Mouse (Mus musculus): ENCODE results near the gene Slc38a9. TPM values are rescaled to one million over a fixed set of nuclear protein-coding genes. Genes with fewer than 3 reads are reported as not detected.

Gene Slc38a9
- polyA plus RNA-seq, 1 experiment, result 3.7 TPM

DNA sequence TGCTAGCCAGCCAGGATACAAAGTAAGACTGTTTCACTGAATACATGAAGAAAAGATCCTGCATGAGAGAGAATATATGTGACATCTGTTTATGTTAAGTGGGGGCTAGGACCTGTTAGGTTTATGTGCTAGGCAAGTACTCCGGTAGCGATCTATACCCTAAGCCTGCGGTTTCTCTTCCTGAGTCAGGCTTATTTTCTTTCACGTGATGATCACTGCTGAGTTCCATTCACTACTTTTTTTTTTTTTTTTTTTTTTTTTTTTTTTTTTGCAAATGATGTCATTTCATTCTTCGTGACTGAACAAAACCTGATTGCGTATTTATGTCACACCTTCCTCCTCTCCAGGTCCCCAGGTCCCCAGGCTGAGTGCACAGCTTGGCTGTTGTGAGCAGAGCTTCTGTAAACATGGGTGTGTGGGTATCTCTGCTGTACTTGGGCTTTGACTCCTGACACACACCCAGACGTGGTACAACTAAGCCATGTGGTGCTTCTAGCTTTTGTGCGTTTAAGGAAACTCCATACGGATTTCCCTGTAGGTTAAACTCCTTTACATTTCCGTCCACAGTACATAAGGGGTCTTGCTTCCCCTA lies 126.5 kb downstream of the Slc38a9 start:
- Histone ChIP-seq H3K79me2 (ENCODE audit: control insufficient read depth, insufficient read depth) (no peaks in the 10 kb centered on the region), H3K4me3 (no peak overlapping the region), H3K4me2 (ENCODE audit: low read depth) (no peak overlapping the region), H3ac (ENCODE audit: control insufficient read depth, insufficient read length) (no peak overlapping the region), H3K36me3 (ENCODE audit: control insufficient read depth, insufficient read depth) (no peaks in the 10 kb centered on the region), H3K27me3 (ENCODE audit: control insufficient read depth, insufficient read depth, insufficient read length) (no peaks in the 10 kb centered on the region)
- TF ChIP-seq POLR2AphosphoS2 (IDR thresholded peaks at IDR 0.05; ENCODE audit: insufficient read length, low read depth), result no peak
- no peak for TF ChIP-seq USF1 (IDR thresholded peaks at IDR 0.05; ENCODE audit: low read depth)
- TF ChIP-seq MYOD1 (IDR thresholded peaks at IDR 0.05; ENCODE audit: control insufficient read depth in 1 of 3, insufficient read length in 2 of 3, low read depth in 2 of 3), result no peak
- TF ChIP-seq MAX (IDR thresholded peaks at IDR 0.05; ENCODE audit: low read depth), result no peak
- no peak for TF ChIP-seq REST (IDR thresholded peaks at IDR 0.05; ENCODE audit: insufficient read depth, insufficient read length)
- TF ChIP-seq E2F4 (IDR thresholded peaks at IDR 0.05; ENCODE audit: insufficient read depth), result no peak
- TF ChIP-seq TCF3 (IDR thresholded peaks at IDR 0.05; ENCODE audit: insufficient read length, low read depth), result no peak
- TF ChIP-seq POLR2A (IDR thresholded peaks at IDR 0.05; ENCODE audit: insufficient read length, low read depth), result no peak
- no peak for TF ChIP-seq CEBPB (IDR thresholded peaks at IDR 0.05; ENCODE audit: insufficient read depth, poor library complexity, severe bottlenecking)
- TF ChIP-seq MYOG (IDR thresholded peaks at IDR 0.05; ENCODE audit: control insufficient read depth in 1 of 3, insufficient read depth in 1 of 3, insufficient read length in 2 of 3, low read depth in 2 of 3), result no peak
- TF ChIP-seq TCF12 (IDR thresholded peaks at IDR 0.05; ENCODE audit: insufficient read depth, poor library complexity, severe bottlenecking), result no peak
- no peak for TF ChIP-seq SRF (IDR thresholded peaks at IDR 0.05; ENCODE audit: control insufficient read depth, insufficient read length, low read depth)

Other genes starting within 250 kb of the Slc38a9 start
- 50.6 TPM for gene Il6st, start 196.7 kb upstream of the Slc38a9 start, polyA plus RNA-seq (2012; fragmentation: generic; extraction: Trizol)
- not detected for gene Il31ra, start 66.4 kb upstream of the Slc38a9 start, polyA plus RNA-seq (2012; fragmentation: generic; extraction: Trizol)
- not detected for gene Ddx4, start 8.3 kb upstream of the Slc38a9 start, polyA plus RNA-seq (2012; fragmentation: generic; extraction: Trizol)
- 133 TPM for gene Plpp1, start 140.0 kb downstream of the Slc38a9 start, polyA plus RNA-seq (2012; fragmentation: generic; extraction: Trizol)

Measured in myocyte (in vitro differentiated cells).